Mouse (Mus musculus): ENCODE results near the gene Zfp36. TPM values are rescaled to one million over a fixed set of nuclear protein-coding genes. Genes with fewer than 3 reads are reported as not detected.

The Zfp36 gene
- total and polyA plus RNA-seq, 3 experiments: 0.50 to 2.8 TPM; not detected in 1

GRCm38 (mm10) chr7:28368276-28368920, 11.7 kb downstream of the Zfp36 start:
- Histone ChIP-seq H3K4me3 (ENCODE audit: control insufficient read depth in 1 of 2, insufficient read depth in 1 of 2, low read depth in 2 of 2, low read length in 2 of 2) (no peak overlapping the region), H3K4me1 (ENCODE audit: control insufficient read depth in 1 of 2, insufficient read depth in 2 of 2, low read length in 2 of 2) (no peaks in the 10 kb centered on the region; a peak in 1 of 4 replicates), H3K27ac (ENCODE audit: control insufficient read depth, low read depth, low read length) (no peak overlapping the region), H3K27me3 (ENCODE audit: control insufficient read depth in 1 of 2, insufficient read depth in 2 of 2, low read length in 2 of 2) (no peaks in the 10 kb centered on the region), H3K36me3 (ENCODE audit: control insufficient read depth in 1 of 2, insufficient read depth in 2 of 2, low read length in 2 of 2) (no peaks in the 10 kb centered on the region), H3K9me3 (replicated peaks; ENCODE audit: insufficient read depth, low read length) (no peaks in the 10 kb centered on the region), H3K79me2 (ENCODE audit: control insufficient read depth, insufficient read depth, low read length, poor library complexity) (peaks cover 2% of the 10 kb centered on the region; the same call in 1 of the 2 replicates), H3K9ac (ENCODE audit: control insufficient read depth, low read depth, low read length, poor library complexity, severe bottlenecking) (no peak overlapping the region)
- no peak for DNase-seq (ENCODE audit: low read depth, low spot score)
- no peak for TF ChIP-seq ZC3H11A (IDR thresholded peaks at IDR 0.05; ENCODE audit: low read depth, low read length)
- no peak for TF ChIP-seq POLR2A (IDR thresholded peaks at IDR 0.05; ENCODE audit: control insufficient read depth in 1 of 2, insufficient read depth in 1 of 2, low read depth in 1 of 2, low read length in 2 of 2, poor library complexity in 1 of 2)
- no peak for TF ChIP-seq MAZ (IDR thresholded peaks at IDR 0.05; ENCODE audit: low read depth, low read length)
- TF ChIP-seq E2F4 (IDR thresholded peaks at IDR 0.05; ENCODE audit: borderline replicate concordance, low read depth, low read length): no peak
- TF ChIP-seq GABPA (IDR thresholded peaks at IDR 0.05; ENCODE audit: low read depth, low read length): no peak

- Histone ChIP-seq H3K27ac (ENCODE audit: control insufficient read depth, low read depth, low read length) (no peak overlapping the region), H3K9ac (ENCODE audit: control insufficient read depth, low read depth, low read length, poor library complexity, severe bottlenecking) (no peak overlapping the region), H3K9me3 (replicated peaks; ENCODE audit: insufficient read depth, low read length) (no peaks in the 10 kb centered on the region), H3K27me3 (ENCODE audit: control insufficient read depth in 1 of 2, insufficient read depth in 2 of 2, low read length in 2 of 2) (no peaks in the 10 kb centered on the region), H3K4me1 (ENCODE audit: control insufficient read depth in 1 of 2, insufficient read depth in 2 of 2, low read length in 2 of 2) (no peaks in the 10 kb centered on the region; a peak in 1 of 4 replicates), H3K36me3 (ENCODE audit: control insufficient read depth in 1 of 2, insufficient read depth in 2 of 2, low read length in 2 of 2) (no peaks in the 10 kb centered on the region), H3K4me3 (ENCODE audit: control insufficient read depth in 1 of 2, insufficient read depth in 1 of 2, low read depth in 2 of 2, low read length in 2 of 2) (no peak overlapping the region), H3K79me2 (ENCODE audit: control insufficient read depth, insufficient read depth, low read length, poor library complexity) (peaks cover 2% of the 10 kb centered on the region; the same call in 1 of the 2 replicates)
- TF ChIP-seq BHLHE40 (IDR thresholded peaks at IDR 0.05; ENCODE audit: borderline replicate concordance, low read depth, low read length) (no peak), USF2 (IDR thresholded peaks at IDR 0.05; ENCODE audit: borderline replicate concordance in 1 of 2, insufficient read depth in 1 of 2, low read depth in 1 of 2, low read length in 2 of 2) (no peak), MYC (IDR thresholded peaks at IDR 0.05; ENCODE audit: low read depth, low read length) (no peak), E2F4 (IDR thresholded peaks at IDR 0.05; ENCODE audit: borderline replicate concordance, low read depth, low read length) (no peak), ZKSCAN1 (IDR thresholded peaks at IDR 0.05; ENCODE audit: low read depth, low read length) (no peak), GABPA (IDR thresholded peaks at IDR 0.05; ENCODE audit: low read depth, low read length) (no peak), ZMIZ1 (IDR thresholded peaks at IDR 0.05; ENCODE audit: low read depth, low read length) (no peak), NRF1 (IDR thresholded peaks at IDR 0.05; ENCODE audit: insufficient read depth, low read depth, low read length, poor library complexity, severe bottlenecking) (no peak), CHD1 (IDR thresholded peaks at IDR 0.05; ENCODE audit: low read depth, low read length) (no peak)
- DNase-seq (ENCODE audit: low read depth, low spot score): no peak
Measured at GRCm38 (mm10) chr7:28367663-28368275, 12.3 kb downstream of the Zfp36 start.
